Comparison of ENCODE assay signal across 8 mouse cellular contexts in genomic region chr5:137287032-137287952, GRCm38 (mm10). TPM values are rescaled to one million over a fixed set of nuclear protein-coding genes. Genes with fewer than 3 reads are reported as not detected.
DNase-seq lines count a peak whose midpoint lies in the region; ATAC-seq and TF ChIP-seq lines count a peak whose summit lies in the region.

TSS of gene Ache (plus strand) at chr5:137287519.

- peak within 1 kb of the TSS; percentile 71 for H3K4me2 ChIP-seq in lung, embryonic 14.5 days
- peak within 1 kb of the TSS; percentile 85 for H3K4me2 ChIP-seq in embryonic facial prominence, embryonic 15.5 days (replicated peaks)
- H3K4me2 ChIP-seq in heart, embryonic 15.5 days = peak within 1 kb of the TSS; percentile 86
- H3K4me2 ChIP-seq in myocyte (ENCODE audit: low read depth) = peak within 1 kb of the TSS; percentile 65

- peak; percentile 23 for DNase-seq in lung, embryonic 14.5 days
- DNase-seq in lung, adult 18-20 months = no peak
- DNase-seq in adrenal gland, postnatal 25 days = no peak
- DNase-seq in left cerebral cortex, postnatal 10 days (ENCODE audit: extremely low spot score in 1 of 2, low spot score in 2 of 2) = peak in 1 of 2 experiments; percentile 86

- 1% methylated on average over 40 of the region's 40 CpGs for WGBS in lung, embryonic 14.5 days
- 1% methylated on average over 39 of the region's 40 CpGs for WGBS in embryonic facial prominence, embryonic 15.5 days
- WGBS in heart, embryonic 15.5 days = 2% methylated on average over 40 of the region's 40 CpGs

- H3ac ChIP-seq in myocyte (ENCODE audit: control insufficient read depth, insufficient read length) = no peak within 1 kb of the TSS

- intact Hi-C loops in left cerebral cortex, postnatal 10 days (cut with DNase I) = no loop called here

- no peak within 1 kb of the TSS for H3K27ac ChIP-seq in lung, embryonic 14.5 days (ENCODE audit: low read depth)
- H3K27ac ChIP-seq in embryonic facial prominence, embryonic 15.5 days (replicated peaks) = no peak within 1 kb of the TSS
- H3K27ac ChIP-seq in heart, embryonic 15.5 days = peak within 1 kb of the TSS; percentile 42; the same call in 1 of the 2 replicates

- no peaks in the 10 kb centered on the region for H3K79me2 ChIP-seq in myocyte (ENCODE audit: control insufficient read depth, insufficient read depth)

- H3K27me3 ChIP-seq in lung, embryonic 14.5 days (ENCODE audit: insufficient read depth, low read length) = peaks cover 45% of the 10 kb centered on the region
- H3K27me3 ChIP-seq in embryonic facial prominence, embryonic 15.5 days = peaks cover 46% of the 10 kb centered on the region
- peaks cover 51% of the 10 kb centered on the region for H3K27me3 ChIP-seq in heart, embryonic 15.5 days
- peaks cover 17% of the 10 kb centered on the region for H3K27me3 ChIP-seq in myocyte (ENCODE audit: control insufficient read depth, insufficient read depth, insufficient read length)

- ATAC-seq in lung, embryonic 14.5 days (ENCODE audit: insufficient read depth) = peak; percentile 18; the same call in 1 of the 2 replicates
- peak; percentile 10; the same call in 1 of the 2 replicates for ATAC-seq in embryonic facial prominence, embryonic 15.5 days (ENCODE audit: insufficient number of reproducible peaks, low FRiP score, low TSS enrichment, low read depth)
- peak; percentile 14; the same call in 1 of the 2 replicates for ATAC-seq in heart, embryonic 15.5 days (replicated peaks; ENCODE audit: insufficient number of reproducible peaks, insufficient read depth, low FRiP score, low read depth)
- ATAC-seq in megakaryocyte-erythroid progenitor cell, adult 5-6 weeks (replicated peaks; ENCODE audit: low FRiP score, low TSS enrichment, poor library complexity, severe bottlenecking) = no peak

- H3K4me3 ChIP-seq in lung, embryonic 14.5 days (ENCODE audit: low read depth, low read length) = peak within 1 kb of the TSS; percentile 38
- peak within 1 kb of the TSS; percentile 43 for H3K4me3 ChIP-seq in embryonic facial prominence, embryonic 15.5 days (replicated peaks)
- peak within 1 kb of the TSS; percentile 48 for H3K4me3 ChIP-seq in heart, embryonic 15.5 days
- peak within 1 kb of the TSS; percentile 19 for H3K4me3 ChIP-seq in myocyte

- H3K9me3 ChIP-seq in lung, embryonic 14.5 days (ENCODE audit: low read depth, low read length) = no peaks in the 10 kb centered on the region
- no peaks in the 10 kb centered on the region for H3K9me3 ChIP-seq in embryonic facial prominence, embryonic 15.5 days (replicated peaks)
- no peaks in the 10 kb centered on the region for H3K9me3 ChIP-seq in heart, embryonic 15.5 days (replicated peaks)

- no peaks in the 10 kb centered on the region; the same call in 1 of the 2 replicates for H3K4me1 ChIP-seq in lung, embryonic 14.5 days (ENCODE audit: insufficient read depth)
- H3K4me1 ChIP-seq in embryonic facial prominence, embryonic 15.5 days = peaks cover 25% of the 10 kb centered on the region
- peaks cover 38% of the 10 kb centered on the region for H3K4me1 ChIP-seq in heart, embryonic 15.5 days (replicated peaks)

- peak within 1 kb of the TSS; percentile 52 for H3K9ac ChIP-seq in lung, embryonic 14.5 days
- peak within 1 kb of the TSS; percentile 2 for H3K9ac ChIP-seq in embryonic facial prominence, embryonic 15.5 days
- H3K9ac ChIP-seq in heart, embryonic 15.5 days = peak within 1 kb of the TSS; percentile 50

- TF ChIP-seq CTCF in lung, embryonic 14.5 days (IDR thresholded peaks at IDR 0.05; ENCODE audit: low read depth) = no peak

- H3K36me3 ChIP-seq in lung, embryonic 14.5 days (ENCODE audit: insufficient read depth) = no peaks in the 10 kb centered on the region
- no peaks in the 10 kb centered on the region for H3K36me3 ChIP-seq in embryonic facial prominence, embryonic 15.5 days
- no peaks in the 10 kb centered on the region for H3K36me3 ChIP-seq in heart, embryonic 15.5 days
- no peaks in the 10 kb centered on the region for H3K36me3 ChIP-seq in myocyte (ENCODE audit: control insufficient read depth, insufficient read depth)

- no peak for TF ChIP-seq POLR2A in myocyte (IDR thresholded peaks at IDR 0.05; ENCODE audit: insufficient read length, low read depth)

TF ChIP-seq in myocyte, 11 proteins besides CTCF, POLR2A, EP300 and RAD21:
- TF ChIP-seq MYOD1 (IDR thresholded peaks at IDR 0.05; ENCODE audit: control insufficient read depth in 1 of 3, insufficient read length in 2 of 3, low read depth in 2 of 3) (peak in 1 of 3 experiments; percentile 34), CEBPB (IDR thresholded peaks at IDR 0.05; ENCODE audit: insufficient read depth, poor library complexity, severe bottlenecking) (no peak)

RNA-seq across cellular contexts. Expression of gene Ache, which starts in this region (rescaled TPM):
- 0.93 and 1.3 TPM in 2 replicates for polyA plus RNA-seq in lung, embryonic 14.5 days (2014; fragmentation: Nextera tagmentation; extraction: Ambion mirVana)
- total RNA-seq in adrenal gland, postnatal 25 days (2021) = 6.7 and 10.9 TPM in 2 replicates
- polyA plus RNA-seq in embryonic facial prominence, embryonic 15.5 days (2015; fragmentation: Nextera tagmentation; extraction: Ambion mirVana) = 19.0 and 24.0 TPM in 2 replicates
- polyA plus RNA-seq in heart, embryonic 15.5 days (2015; fragmentation: Nextera tagmentation; extraction: Ambion mirVana) = 8.1 and 15.8 TPM in 2 replicates
- total RNA-seq in left cerebral cortex, postnatal 10 days (2021) = 100 to 1,000 TPM in 1 of 2 experiments, 10 to 100 TPM in 1; 99.1 to 105 TPM
- polyA plus RNA-seq in myocyte (2012; fragmentation: generic; extraction: Trizol) = 10.9 TPM
- total RNA-seq in megakaryocyte-erythroid progenitor cell, adult 5-6 weeks (2014; fragmentation: Nextera tagmentation) = 20.4 and 22.8 TPM in 2 replicates
- 3.0 and 6.4 TPM in 2 replicates for total RNA-seq in megakaryocyte-erythroid progenitor cell, adult 5-6 weeks (2017)

Comparison
In these comparisons a context has a peak if more than half of its experiments do, and no peak if none do; other contexts are left out.
1. H3K9ac ChIP-seq: peak in every context shown above with its lines; median percentile 52 in lung, embryonic 14.5 days; 50 in heart, embryonic 15.5 days; 2 in embryonic facial prominence, embryonic 15.5 days.